Mouse (Mus musculus) kidney, postnatal 25 days (tissue): ENCODE results near the gene Gm11114.
A peak's percentile ranks its signal among the peaks of the same experiment; 100 is the strongest.

ENCODE experiments used
- DNase-seq, 2 experiments: peaks; one replicate each; pipeline ENCODE4 v3.0.0; 2021; ENCODE audit warnings: mixed read lengths in 2 of 2

Gene Gm11114

DNA sequence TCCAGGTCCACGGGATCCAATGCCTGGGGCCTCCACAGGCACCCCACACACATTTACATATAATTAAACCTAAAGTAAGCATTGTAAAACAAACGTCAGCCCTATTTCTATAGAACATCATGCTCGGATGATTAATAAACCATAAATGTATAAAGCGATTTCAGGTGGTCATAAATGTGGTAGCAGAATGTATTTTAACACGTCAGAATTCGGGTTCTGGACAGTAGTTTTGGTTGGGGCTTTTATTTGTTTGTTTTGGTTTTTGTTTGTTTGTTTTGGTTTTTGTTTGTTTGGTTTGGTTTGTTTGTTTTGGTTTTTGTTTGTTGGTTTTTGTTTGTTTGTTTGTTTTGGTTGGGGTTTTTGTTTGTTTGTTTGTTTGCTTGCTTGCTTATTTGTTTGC is at the start of gene Gm11114:
Gene Gm11114 (plus strand): TSS at position 301 of the 400 bp plus-strand sequence.
- no peak for DNase-seq

GRCm38 (mm10) chr9:85266847-85267246 is 45.7 kb upstream of the Gm11114 start:
- no peak for DNase-seq

DNA sequence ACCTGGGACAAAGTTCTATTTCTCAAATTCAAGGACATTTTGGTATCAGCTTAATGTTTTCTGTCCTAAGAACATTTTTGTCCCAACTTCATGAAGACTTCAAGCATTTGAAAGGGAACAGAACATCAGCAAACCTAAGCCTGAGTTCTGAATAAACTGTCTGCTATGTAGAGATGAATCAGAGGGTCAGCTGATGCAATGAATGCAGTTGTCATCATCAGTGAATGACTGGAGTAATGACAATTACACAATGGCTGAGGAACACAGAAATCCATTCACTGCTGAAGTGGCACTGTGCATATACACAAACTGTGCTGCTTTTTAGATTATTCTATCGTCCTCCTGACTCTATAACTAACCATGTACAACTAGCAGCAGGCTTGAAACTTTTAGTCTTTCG is 38.5 kb upstream of the Gm11114 start:
- no peak for DNase-seq

GRCm38 (mm10) chr9:85302849-85303248 is 9.7 kb upstream of the Gm11114 start:
- DNase-seq = no peak

GRCm38 (mm10) chr9:85303378-85303777 is 9.2 kb upstream of the Gm11114 start:
- no peak for DNase-seq

DNA sequence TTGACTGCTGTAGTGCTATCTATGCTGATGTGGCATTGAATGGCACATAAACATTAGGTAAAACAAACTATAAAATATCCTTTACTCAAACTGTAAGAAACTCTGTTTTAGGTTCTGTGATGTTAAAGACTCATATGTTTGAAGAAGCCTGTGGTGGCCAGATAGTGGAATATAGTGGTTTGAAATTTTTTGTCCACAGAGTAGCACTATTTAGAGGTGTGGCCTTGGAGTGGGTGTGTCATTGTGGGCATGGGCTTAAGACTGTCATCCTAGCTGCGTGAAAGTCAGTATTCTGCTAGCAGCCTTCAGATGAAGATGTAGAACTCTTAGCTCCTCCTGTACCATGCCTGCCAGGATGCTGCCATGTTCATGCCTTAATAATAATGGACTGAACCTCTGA is 3.5 kb downstream of the Gm11114 start:
- no peak for DNase-seq

DNA sequence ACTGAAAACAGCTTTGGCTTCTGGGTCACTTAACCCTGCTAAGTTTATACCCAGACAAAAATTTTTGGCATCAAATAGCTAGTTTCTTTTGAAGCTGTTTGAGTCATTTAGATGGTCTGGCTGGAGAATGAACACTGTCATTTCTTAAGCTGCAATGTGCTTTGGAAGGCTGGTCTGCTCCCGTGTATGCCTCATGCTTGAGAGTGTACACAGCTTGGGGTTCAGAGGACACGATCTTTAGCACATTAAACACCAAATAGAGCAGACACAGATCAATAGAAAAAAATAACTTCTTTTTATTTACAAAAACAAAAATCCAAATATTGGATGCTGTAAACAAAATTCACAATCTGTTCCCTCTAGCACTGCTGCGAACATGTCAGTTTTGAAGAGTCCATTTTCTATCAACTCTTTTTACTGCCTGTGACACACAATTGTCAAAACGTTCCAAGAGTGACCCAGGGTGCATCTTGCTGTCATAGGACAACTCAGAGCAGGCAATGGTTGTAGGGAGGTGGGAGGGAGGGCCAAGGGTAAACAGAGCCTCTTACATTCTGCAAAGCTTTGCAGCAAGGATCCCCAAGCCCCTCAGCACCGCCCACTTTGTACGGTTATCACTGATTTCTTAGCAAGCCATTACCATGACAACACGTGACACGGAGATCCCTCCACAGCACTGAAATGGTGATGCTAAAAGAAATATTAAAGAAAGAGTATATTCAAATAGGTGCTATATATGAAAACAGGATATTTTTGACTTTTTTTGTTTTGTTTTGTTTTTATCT is 7.8 kb downstream of the Gm11114 start:
- no peak for DNase-seq

DNA sequence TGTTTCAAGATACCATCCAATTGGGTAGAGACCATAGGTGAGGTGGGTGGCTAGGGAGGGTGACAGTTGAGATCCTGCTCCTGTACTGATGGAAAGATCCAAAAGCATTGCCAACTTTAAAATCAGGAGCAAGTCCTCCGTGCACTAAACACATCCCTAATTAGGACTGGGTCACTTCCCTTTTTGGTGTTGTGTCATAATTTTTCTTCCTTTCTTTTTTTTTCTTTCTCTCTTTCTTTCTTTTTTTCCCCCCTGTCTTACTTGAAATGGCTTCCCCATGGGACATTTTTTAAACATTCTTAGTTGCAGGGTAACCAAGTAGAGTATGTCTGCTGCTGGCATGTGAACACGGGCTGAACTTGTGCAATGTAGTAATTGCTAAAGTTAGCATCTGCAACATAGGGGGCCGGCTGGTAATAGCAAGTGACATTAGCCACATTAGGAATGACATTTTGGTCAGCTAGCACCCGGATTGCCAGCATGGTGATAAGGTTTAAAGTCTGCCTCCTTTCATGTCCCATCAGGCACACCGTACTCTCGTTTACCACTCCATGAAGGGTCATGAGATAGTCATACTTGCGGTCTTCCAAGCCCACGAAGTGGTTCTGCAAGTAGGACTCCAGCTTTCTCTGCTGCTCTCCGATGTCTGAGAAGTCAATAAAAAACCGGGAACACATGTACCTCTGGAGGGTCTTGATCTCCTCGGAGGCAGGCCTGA is 11.7 kb downstream of the Gm11114 start:
- no peak for DNase-seq

DNA sequence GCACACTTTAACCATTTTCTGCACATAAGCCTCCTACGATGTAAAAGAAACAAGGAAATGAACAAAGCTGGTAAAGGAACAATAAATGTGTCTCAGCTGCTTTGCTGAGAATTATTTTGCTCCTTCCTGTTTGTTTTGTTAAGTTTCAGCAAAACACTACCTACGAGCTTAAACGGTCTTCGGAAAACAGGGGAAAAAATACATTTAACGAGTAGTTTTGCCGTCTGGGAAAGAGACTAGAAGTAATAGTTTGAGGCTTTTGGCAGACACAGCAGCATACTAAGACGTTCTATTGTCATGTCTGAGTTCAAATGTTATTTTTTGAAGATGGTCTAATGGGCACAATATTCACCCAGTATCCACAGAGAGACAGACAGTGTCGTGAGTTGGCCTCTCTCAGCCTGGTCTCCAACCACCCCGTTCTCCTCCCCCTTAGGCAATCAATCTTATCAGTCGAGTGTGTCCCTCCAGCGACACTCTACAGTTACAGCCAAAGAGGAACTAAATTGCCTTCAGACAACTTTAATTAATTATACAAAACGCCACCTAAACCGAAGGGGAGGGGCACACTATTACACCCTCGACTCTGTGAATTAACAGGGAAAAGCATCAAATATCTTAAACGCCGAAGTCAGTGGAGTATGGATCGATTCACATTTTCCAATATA is 12.8 kb downstream of the Gm11114 start:
- no peak for DNase-seq

DNA sequence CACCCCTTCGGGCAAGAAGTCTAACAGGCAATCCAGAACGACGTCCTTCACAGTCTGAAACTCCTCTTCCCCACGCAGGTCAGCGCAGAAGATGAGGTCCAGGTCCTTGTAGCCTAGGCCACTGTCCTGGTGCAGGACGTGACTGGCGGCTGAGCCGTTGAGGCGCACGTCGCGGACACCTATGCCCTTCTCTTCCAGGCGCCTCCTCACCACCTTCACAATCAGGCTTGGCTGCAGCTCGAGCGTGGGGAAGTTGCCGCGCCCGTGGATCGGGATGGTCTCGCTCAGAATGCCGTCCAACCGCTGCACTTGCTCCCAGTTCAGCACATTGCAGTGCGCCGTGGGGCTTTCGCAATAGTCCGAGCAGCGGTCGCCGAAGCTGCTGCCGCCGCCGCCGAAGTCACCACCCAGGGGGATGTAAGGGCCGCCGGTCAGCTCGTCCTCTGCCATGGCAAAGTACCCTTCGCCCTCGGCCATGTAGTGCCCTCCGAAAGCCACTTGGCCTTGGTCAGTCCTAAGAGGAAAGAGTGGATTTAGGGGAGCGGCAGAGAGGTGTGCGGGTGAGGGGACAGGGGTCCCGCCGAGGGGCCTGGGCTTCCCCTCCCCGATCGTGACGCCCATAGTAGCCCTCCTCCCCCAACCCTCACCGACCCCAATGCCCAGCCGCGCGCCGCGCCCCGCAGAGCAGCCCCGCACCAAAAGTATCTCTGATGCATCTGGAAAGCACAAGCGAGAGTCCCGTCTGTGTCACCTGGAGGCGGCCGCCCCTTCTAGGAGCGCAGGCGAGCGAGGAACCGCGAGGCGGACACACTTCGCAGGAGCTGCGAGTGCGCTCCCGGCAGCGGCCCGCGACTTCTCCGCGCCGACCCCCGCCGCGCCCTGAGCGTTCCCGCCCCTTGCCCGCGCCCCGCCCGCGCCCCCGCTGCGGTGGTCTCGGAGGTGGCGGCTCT is 14.0 kb downstream of the Gm11114 start:
- DNase-seq = peak; percentile 49 to 68

- peak; percentile 86 to 92 for DNase-seq
Measured at GRCm38 (mm10) chr9:85327242-85328211, 15.0 kb downstream of the Gm11114 start, which contains the start of gene Tent5a. Gene Tent5a, minus strand, starts transcription at chr9:85327348.

- peak; percentile 87 to 92 for DNase-seq
Measured at GRCm38 (mm10) chr9:85328259-85328658, 15.7 kb downstream of the Gm11114 start.

- DNase-seq = peak in 1 of 2 experiments; percentile 16
Measured at GRCm38 (mm10) chr9:85331521-85331920, 18.9 kb downstream of the Gm11114 start.

- DNase-seq = no peak
Measured at GRCm38 (mm10) chr9:85336046-85336445, 23.5 kb downstream of the Gm11114 start.

GRCm38 (mm10) chr9:85340303-85340702 is 27.7 kb downstream of the Gm11114 start:
- no peak for DNase-seq

DNA sequence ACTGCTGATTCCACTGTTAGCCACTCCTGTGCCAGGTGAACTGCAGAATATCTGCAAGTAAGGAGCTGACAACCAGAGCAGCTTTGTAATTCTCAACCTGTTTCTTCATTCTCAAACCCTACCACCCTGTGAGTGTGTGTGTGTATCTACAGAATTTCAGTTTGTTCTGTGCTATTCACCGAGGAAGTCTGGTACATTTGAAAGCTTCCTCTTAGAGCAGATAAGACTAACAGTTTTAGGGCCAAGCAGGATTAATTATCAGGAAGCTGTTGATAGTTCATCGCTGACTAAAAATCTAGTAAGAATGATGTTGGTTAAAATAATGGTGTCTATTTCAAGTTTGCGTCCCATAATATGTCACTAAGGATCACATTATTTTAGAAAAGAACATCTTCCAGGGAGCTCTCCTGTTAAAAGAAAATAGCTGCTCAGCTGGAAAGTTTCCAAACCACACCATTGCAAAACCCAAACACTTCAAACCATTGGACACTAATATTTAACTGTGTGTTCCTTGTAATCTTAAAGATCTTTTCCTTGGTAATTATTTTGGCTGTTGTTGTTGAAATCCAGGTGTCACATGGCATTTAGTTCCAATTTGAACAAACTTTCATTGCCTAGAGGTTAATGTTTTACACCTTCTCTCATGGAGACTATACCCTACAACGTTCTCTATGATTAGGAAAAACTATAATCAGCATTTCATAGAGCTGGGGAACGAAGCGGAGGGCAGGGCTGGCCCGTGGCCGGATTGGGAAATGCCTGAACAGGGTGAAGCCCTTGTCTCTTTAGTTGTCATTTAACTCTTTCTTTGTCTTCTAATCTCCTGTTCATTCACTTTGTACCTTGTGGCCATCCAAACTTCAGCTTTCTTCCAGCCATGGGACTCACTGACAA is 30.6 kb downstream of the Gm11114 start:
- no peak for DNase-seq

- DNase-seq = no peak
Measured at GRCm38 (mm10) chr9:85347823-85348523, 35.4 kb downstream of the Gm11114 start.

GRCm38 (mm10) chr9:85355559-85355958 is 43.0 kb downstream of the Gm11114 start:
- no peak for DNase-seq

DNA sequence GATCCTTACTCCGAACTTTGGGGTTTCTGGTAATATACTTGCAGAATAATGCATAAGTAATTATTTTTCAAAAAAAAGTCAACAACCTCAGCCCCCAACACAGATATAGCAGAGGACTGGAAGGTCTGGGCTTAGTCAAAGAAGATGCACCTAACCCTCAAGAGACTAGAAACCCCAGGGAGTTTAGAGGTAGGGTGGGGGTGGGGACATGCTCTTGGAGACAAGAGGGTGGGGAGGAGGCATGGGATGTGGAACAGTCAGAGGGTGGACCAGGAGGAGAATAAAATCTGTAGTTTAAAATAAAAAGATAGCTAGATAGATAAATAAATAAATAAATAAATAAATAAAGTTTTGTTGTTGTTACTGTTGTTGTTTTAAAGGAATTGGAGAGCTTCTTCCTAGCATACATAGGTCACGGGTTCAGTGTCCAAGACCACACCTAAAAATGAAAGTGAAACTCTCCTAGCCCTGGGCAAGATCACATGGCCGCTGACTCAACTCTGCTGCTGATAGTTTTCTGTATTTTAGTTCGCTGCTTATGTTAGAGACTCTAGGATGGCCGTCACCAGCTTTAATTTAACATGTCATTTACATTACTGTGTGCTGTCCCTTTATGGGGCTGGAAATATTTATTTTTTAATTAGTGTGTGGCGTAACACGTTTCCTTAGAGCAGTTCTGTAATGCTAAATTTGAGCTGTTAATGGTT is 44.7 kb downstream of the Gm11114 start:
- DNase-seq = no peak
